Mouse (Mus musculus): ENCODE measurements around the gene Gpn3.

DNA sequence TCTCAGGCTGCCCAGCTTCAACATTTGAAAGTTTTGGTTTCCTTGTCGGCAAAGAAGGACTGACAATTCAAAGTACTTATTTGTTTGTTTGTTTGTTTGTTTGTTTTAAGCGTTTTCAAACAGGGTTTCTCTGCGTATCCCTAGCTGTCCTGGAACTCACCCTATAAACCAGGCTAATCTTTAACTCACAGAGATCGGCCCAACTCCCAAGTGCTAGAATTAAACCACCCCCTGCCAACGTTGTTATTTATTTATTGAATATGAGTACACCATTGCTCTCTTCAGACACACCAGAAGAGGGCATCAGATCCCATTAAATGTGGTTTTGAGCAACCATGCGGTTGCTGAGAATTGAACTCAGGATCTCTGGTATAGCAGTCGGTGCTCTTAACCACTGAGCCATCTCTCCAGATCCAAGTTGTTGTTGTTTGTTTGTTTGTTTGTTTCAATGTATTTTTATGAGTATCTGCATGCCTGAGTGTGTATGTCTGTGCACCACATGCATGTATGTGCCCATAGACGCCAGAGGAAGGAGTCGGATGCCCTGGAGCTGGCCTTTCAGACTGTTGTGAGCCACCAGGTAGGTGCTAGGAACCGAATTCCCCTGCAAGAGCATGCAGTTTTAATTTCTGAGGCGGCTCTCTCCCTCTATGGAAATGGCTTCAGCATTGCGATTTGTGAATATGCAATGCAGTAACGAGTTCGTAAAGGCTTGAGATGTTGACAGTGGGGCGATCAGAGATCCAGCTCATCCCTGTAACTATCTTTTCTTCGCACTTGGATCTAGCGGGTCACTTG, 49.8 kb downstream of the Gpn3 start, which contains the start of gene Anapc7:
- TF ChIP-seq POLR2A (IDR thresholded peaks at IDR 0.05; ENCODE audit: extremely low read depth, insufficient read depth, low read length) (no peak), CTCF (IDR thresholded peaks at IDR 0.05; ENCODE audit: extremely low read depth, insufficient read depth, low read length) (no peak)

All from cortical plate, adult 2 months (tissue).